Mouse (Mus musculus) right cerebral cortex, postnatal 10 days (tissue): ENCODE measurements at regions not wholly inside any gene's neighbourhood (a gene's known extent, or its start where the extent isn't known, plus 50 kb on each side); places are given as distances from the start of the nearest gene placed in this dataset.

Experiments used
- DNase-seq, 2 experiments: peaks; one replicate each; pipeline ENCODE4 v3.0.0; 2021; ENCODE audit warnings: low spot score in 2 of 2

DNA sequence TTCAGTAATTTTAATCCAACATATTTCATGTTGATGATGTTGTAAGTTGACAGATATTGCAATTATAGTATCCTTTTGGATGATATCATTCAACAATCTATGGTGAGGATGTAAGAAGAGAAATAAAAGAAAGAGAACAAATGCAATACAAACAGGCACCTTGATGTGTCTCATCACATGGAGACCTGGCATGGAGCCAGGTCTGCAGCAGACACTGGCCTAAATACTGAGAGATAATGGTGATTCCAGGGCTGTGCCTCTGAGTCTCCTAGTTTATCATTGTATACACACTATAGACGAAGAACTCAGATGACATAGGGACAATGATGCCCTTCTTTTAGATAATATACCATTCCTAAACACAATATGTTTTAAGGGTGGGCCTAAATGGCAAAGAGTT is 1068.5 kb upstream of the Klhl29 start:
- no peak for DNase-seq

DNA sequence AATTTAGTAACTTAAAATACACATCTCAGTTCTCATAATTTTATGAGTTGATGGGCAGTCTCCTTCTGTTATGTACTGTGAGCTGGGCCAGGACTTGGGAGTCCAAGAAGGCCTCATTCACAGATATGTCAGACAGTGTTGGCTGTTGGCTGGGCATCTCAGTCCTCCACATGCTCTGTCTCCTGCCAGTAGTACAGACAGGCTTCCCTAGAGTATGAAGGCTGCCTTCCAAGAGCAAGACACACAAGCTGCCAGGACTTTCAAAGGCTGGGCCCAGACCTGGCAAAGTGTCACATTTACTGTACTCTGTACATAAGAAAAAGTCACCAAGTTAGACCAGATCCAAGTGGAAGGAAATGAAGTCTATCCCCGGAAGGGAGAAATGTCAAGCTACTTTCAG is 1042.3 kb upstream of the Klhl29 start:
- peak; percentile 45 to 70 for DNase-seq

DNA sequence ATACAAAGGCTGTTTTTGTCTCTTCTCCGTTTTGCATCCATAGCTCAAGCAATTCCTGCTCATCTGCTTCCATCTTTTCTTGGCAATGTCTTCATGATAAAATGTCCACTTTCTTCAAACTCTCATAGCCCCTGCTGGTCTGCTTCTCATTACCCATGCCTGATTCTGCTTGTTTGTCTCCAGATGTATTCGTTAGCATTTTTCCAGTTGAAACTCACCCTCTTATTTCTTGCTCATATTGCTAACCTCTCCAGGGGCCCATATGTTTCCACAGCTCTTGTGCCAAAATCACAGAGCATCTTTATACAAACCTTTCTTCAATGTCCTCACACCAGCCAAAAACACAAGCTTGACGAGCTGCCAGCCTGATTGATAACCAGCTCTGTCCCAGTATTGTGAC is 1025.1 kb upstream of the Klhl29 start:
- no peak for DNase-seq

DNA sequence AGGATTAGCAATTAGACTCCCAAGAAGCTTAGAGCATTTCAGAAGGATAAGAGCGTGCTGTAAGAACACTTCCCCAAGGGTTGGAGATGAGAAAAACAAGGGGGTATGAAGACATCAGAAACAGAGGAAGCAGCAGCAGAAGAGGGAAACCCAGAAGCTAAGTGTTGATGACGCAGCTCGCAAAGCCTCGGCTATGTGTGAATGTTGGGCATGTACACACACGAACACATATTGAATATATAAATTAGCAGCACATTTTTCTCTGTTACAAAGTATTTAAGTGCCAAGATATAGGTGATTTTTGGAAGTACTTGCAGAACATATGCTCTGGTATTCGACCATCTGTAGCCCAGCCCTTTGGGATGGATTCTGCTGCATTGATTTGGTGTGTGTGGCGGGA is 1006.4 kb upstream of the Klhl29 start:
- peak; percentile 19 to 32 for DNase-seq

DNA sequence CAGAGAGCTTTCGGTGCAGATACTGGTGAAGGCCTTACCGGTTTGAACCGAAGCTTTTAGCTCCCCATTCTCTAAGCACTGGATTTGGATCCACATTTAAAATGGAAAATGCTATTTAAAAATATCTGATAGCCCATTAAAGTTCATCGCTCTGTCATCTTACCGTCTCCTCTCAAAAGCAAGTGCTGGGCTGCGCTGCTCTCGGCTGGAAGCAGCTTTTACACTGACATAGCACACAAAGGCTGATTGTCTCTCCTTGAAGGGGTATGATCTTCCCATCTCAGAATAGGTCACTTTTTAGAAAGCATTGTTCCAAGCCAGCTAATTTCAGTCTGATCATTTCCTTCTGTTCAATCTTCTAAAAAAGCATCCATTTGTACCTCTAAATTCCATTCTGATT is 992.1 kb upstream of the Klhl29 start:
- no peak for DNase-seq
